In the genomic region with DNA sequence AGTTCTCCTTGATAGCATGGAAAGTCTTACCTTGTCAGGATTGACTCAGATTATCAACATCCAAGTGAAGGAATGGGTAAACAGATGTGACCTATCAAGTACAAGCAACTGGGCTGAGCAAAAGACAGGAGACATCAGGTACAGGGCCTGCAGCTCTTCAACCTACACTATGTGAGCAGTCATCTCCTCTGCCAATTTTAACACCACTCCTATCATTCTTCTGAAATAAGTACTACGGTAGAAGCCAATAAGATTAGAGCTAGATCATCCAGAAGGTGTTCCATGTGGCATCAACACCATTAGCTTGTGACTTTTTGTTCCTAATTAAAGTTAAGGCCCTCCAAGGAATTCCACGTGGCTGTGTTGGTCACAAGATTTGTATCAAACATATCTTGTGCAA, we compare ENCODE assay signal across 22 mouse cellular contexts.
A peak's percentile ranks its signal among the peaks of the same experiment; 100 is the strongest.
DNase-seq lines count a peak whose midpoint lies in the region; ATAC-seq and TF ChIP-seq lines count a peak whose summit lies in the region.
"Had no signal": no experiment of that assay in that cellular context is flagged by ENCODE, and none has a peak within 500 bp of the region (broad histone marks: within the 10 kb centered on the region; RNA-seq: fewer than 3 reads in every experiment).

No protein-coding gene starts in this region.

- H3K9me3 ChIP-seq in heart, embryonic 10.5 days: no peaks in the 10 kb centered on the region
- H3K9me3 ChIP-seq in heart, postnatal 0 days (replicated peaks; ENCODE audit: control insufficient read depth, low read length): no peaks in the 10 kb centered on the region
- H3K9me3 ChIP-seq: embryonic facial prominence, embryonic 15.5 days; forebrain, embryonic 12.5 days; hindbrain, embryonic 12.5 days; kidney, embryonic 15.5 days had no signal

- no peak overlapping the region for H3K4me2 ChIP-seq in heart, postnatal 0 days (ENCODE audit: low read depth, low read length)
- H3K4me2 ChIP-seq: embryonic facial prominence, embryonic 15.5 days; forebrain, embryonic 12.5 days; hindbrain, embryonic 12.5 days; kidney, embryonic 15.5 days had no signal

- no peak for TF ChIP-seq CTCF in layer of hippocampus, adult 2 months (conservative IDR thresholded peaks at IDR 0.05)
- TF ChIP-seq CTCF in heart, postnatal 0 days (IDR thresholded peaks at IDR 0.05; ENCODE audit: low read depth): no peak

- DNase-seq in heart, adult 18-20 months: peak; percentile 38 to 61
- no peak for DNase-seq in heart, postnatal 36 days
- DNase-seq in heart, embryonic 10.5 days (ENCODE audit: low spot score): no peak
- DNase-seq in heart, postnatal 14 days: no peak
- no peak for DNase-seq in layer of hippocampus, adult 2 months (ENCODE audit: low spot score in 2 of 2)
- no peak for DNase-seq in layer of hippocampus, adult 18-20 months (ENCODE audit: low spot score in 2 of 2)
- no peak for DNase-seq in heart, postnatal 0 days (ENCODE audit: low spot score)
- DNase-seq in adrenal gland, postnatal 4 days (ENCODE audit: low spot score in 2 of 2): no peak
- DNase-seq: adrenal gland, postnatal 14 days; cerebellum, adult 2 months; cerebellum, postnatal 14 days; embryo, embryonic 11 days; gastrocnemius, postnatal 10 days had no signal

- no peak overlapping the region for H3K9ac ChIP-seq in heart, postnatal 0 days (replicated peaks; ENCODE audit: low read depth, low read length)
- H3K9ac ChIP-seq: embryonic facial prominence, embryonic 15.5 days; forebrain, embryonic 12.5 days; hindbrain, embryonic 12.5 days; kidney, embryonic 15.5 days had no signal

- intact Hi-C loops in heart, postnatal 36 days (cut with DNase I): loop anchor here (2.0 kb wide), 1 partner anchor 153 kb away; no protein-coding TSS in a partner anchor
- intact Hi-C loops in heart, postnatal 14 days (cut with DNase I): no loop called here

- 0 out of 2 replicates have a peak overlapping the region, but pooled peaks have one; percentile 16 for H3K27ac ChIP-seq in heart, embryonic 10.5 days
- peak overlapping the region; percentile 2; the same call in 1 of the 2 replicates for H3K27ac ChIP-seq in layer of hippocampus, adult 2 months
- peak overlapping the region; percentile 54 for H3K27ac ChIP-seq in heart, postnatal 0 days (ENCODE audit: low read depth)
- H3K27ac ChIP-seq: embryonic facial prominence, embryonic 15.5 days; forebrain, embryonic 12.5 days; hindbrain, embryonic 12.5 days; kidney, embryonic 15.5 days had no signal

- 59% methylated on average over 2 of the region's 2 CpGs for WGBS in heart, embryonic 10.5 days
- 28% methylated on average over 2 of the region's 2 CpGs for WGBS in heart, postnatal 0 days

- no peaks in the 10 kb centered on the region for H3K36me3 ChIP-seq in heart, embryonic 10.5 days
- no peaks in the 10 kb centered on the region for H3K36me3 ChIP-seq in heart, postnatal 0 days (replicated peaks; ENCODE audit: control insufficient read depth, insufficient read depth, low read length)
- H3K36me3 ChIP-seq: embryonic facial prominence, embryonic 15.5 days; forebrain, embryonic 12.5 days; hindbrain, embryonic 12.5 days; kidney, embryonic 15.5 days had no signal

- ATAC-seq in heart, postnatal 0 days (ENCODE audit: insufficient read depth, low read depth): peak; percentile 74
- ATAC-seq: forebrain, embryonic 16.5 days; hindbrain, embryonic 16.5 days; inflammation-experienced regulatory T-cells, adult 6 months; intestine, postnatal 0 days had no signal

- H3K4me3 ChIP-seq in heart, embryonic 10.5 days: no peak overlapping the region
- no peak overlapping the region for H3K4me3 ChIP-seq in layer of hippocampus, adult 2 months
- H3K4me3 ChIP-seq in heart, postnatal 0 days (ENCODE audit: low read depth, low read length): no peak overlapping the region
- H3K4me3 ChIP-seq: embryonic facial prominence, embryonic 15.5 days; erythroblast, embryonic 14.5 days; forebrain, embryonic 12.5 days; hindbrain, embryonic 12.5 days; kidney, embryonic 15.5 days had no signal

- H3K27me3 ChIP-seq in heart, embryonic 10.5 days (ENCODE audit: insufficient read depth, poor library complexity, severe bottlenecking): no peaks in the 10 kb centered on the region
- H3K27me3 ChIP-seq in heart, postnatal 0 days (ENCODE audit: control insufficient read depth, insufficient read depth, low read length): no peaks in the 10 kb centered on the region
- H3K27me3 ChIP-seq: embryonic facial prominence, embryonic 15.5 days; forebrain, embryonic 12.5 days; hindbrain, embryonic 12.5 days; kidney, embryonic 15.5 days had no signal

- 0 out of 2 replicates have a peak, but pooled peaks cover 5% of the 10 kb centered on the region for H3K4me1 ChIP-seq in heart, embryonic 10.5 days
- peaks cover 17% of the 10 kb centered on the region; the same call in 1 of the 2 replicates for H3K4me1 ChIP-seq in heart, postnatal 0 days (ENCODE audit: control insufficient read depth, insufficient read depth)
- H3K4me1 ChIP-seq: forebrain, embryonic 12.5 days; hindbrain, embryonic 12.5 days had no signal

- TF ChIP-seq EP300 in heart, postnatal 0 days (IDR thresholded peaks at IDR 0.05; ENCODE audit: low read depth): no peak; the same call in 1 of the 2 replicates

Comparison
In these comparisons a context has a peak if more than half of its experiments do, and no peak if none do; other contexts are left out.
1. DNase-seq: peak in heart, adult 18-20 months (2 of 2); none in heart, postnatal 36 days (0 of 2), heart, embryonic 10.5 days (single experiment), heart, postnatal 14 days (0 of 2), layer of hippocampus, adult 2 months (0 of 2), layer of hippocampus, adult 18-20 months (0 of 2), heart, postnatal 0 days (single experiment) and adrenal gland, postnatal 4 days (0 of 2).
2. H3K27ac ChIP-seq: peak in every context shown above with its lines; median percentile 54 in heart, postnatal 0 days; 16 in heart, embryonic 10.5 days; 2 in layer of hippocampus, adult 2 months.